Mouse (Mus musculus) limb, embryonic 15.5 days (tissue): ENCODE data around the gene Sf3a2. TPM values are rescaled to one million over a fixed set of nuclear protein-coding genes. Genes with fewer than 3 reads are reported as not detected.

ENCODE experiments used
- ATAC-seq: fragments of 200-750 bp; cut with Nextera tagmentation; 2 replicates; pipeline ENCODE4 v1.8.0; 2017; ENCODE audit warnings: low read depth, moderate TSS enrichment; ENCODE audit not compliant: insufficient number of reproducible peaks, low FRiP score, low TSS enrichment
- H3K27ac ChIP-seq: fragments of 300-500 bp; sonication (generic); 2 replicates; pipeline ENCODE4 v1.5.1; 2015; ENCODE audit warnings: moderate library complexity, mild to moderate bottlenecking, inconsistent platforms
- H3K27me3 ChIP-seq: fragments of 300-500 bp; sonication (generic); 2 replicates; pipeline ENCODE4 v1.6.1; 2015; ENCODE audit warnings: inconsistent platforms
- H3K36me3 ChIP-seq: fragments of 300-500 bp; sonication (generic); 2 replicates; pipeline ENCODE4 v1.6.1; 2015; ENCODE audit warnings: inconsistent platforms
- H3K4me1 ChIP-seq: fragments of 300-500 bp; sonication (generic); 2 replicates; pipeline ENCODE4 v1.6.1; 2015; ENCODE audit warnings: inconsistent platforms
- H3K4me2 ChIP-seq: fragments of 300-500 bp; sonication (generic); 2 replicates; pipeline ENCODE4 v1.6.1; 2015; ENCODE audit warnings: mild to moderate bottlenecking, inconsistent platforms
- H3K4me3 ChIP-seq: fragments of 300-500 bp; sonication (generic); 2 replicates; pipeline ENCODE4 v1.5.1; 2015; ENCODE audit warnings: mild to moderate bottlenecking, inconsistent platforms
- H3K9ac ChIP-seq: fragments of 300-500 bp; sonication (generic); 2 replicates; pipeline ENCODE4 v1.6.1; 2015; ENCODE audit warnings: inconsistent platforms
- H3K9me3 ChIP-seq: fragments of 300-500 bp; sonication (generic); 2 replicates; pipeline ENCODE4 v1.6.1; 2016; ENCODE audit warnings: inconsistent platforms
- WGBS: fragments of 180-500 bp; shearing (Covaris S2); methylation state at CpG from one replicate; pipeline ENCODE4 v1.1.7; 2015; 5-methylcytosine and 5-hydroxymethylcytosine counted together
- microRNA counts: library from miRNA; unstranded; fragments of <30 nt; microRNA quantifications from one replicate; lab custom pipeline; 2016
- microRNA-seq: library from miRNA; unstranded; fragments of <30 nt; microRNA quantifications from one replicate; pipeline ENCODE4, GENCODE M21; 2016
- polyA plus RNA-seq: library from polyadenylated mRNA; unstranded; fragments of >200 nt; fragmentation: Nextera tagmentation; extraction: Ambion mirVana; gene quantifications from 2 replicates; pipeline ENCODE4 v1.2.1, GENCODE M21; 2015

The Sf3a2 gene
- polyA plus RNA-seq, 1 experiment from 2014 or later = 59.0 TPM

DNA sequence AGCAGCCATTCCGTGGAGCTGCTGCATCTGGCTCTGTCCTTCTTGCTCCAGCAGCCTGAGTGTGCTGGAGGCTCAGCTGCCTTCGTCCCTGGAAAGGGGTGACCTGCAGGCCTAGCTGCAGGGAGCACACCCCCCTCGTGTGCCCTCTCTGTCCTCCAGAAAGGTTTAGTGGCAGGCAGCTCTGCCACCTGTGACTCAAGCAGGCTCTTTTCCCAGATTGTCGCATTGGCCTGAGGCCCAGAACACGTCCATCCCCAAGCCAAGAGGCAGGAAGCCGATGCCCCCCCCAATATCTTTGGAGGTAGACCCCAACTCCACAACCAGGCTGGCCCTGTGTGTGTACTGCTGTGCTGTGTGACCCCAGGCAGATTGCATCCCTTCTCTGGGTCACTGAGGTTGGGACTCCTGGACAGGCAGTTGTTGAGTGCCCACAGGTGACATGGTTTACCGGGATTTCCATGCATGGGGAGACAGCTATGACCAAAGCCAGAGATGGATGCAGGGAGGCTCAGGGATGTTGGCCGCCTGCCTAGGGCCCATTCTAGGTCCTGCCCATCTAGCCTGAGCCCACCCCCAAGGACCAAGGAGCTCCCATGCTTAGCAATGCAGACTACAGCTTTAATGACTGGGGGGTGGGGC, 47.2 kb downstream of the Sf3a2 start:
- Histone ChIP-seq H3K4me3 (no peak overlapping the region), H3K27ac (no peak overlapping the region), H3K4me2 (no peak overlapping the region), H3K9ac (no peak overlapping the region), H3K27me3 (peaks cover 60% of the 10 kb centered on the region), H3K9me3 (no peaks in the 10 kb centered on the region), H3K36me3 (peaks cover 2% of the 10 kb centered on the region; the same call in 1 of the 2 replicates), H3K4me1 (peaks cover 16% of the 10 kb centered on the region)
- ATAC-seq = no peak
- 54% methylated on average over 8 of the region's 8 CpGs for WGBS

DNA sequence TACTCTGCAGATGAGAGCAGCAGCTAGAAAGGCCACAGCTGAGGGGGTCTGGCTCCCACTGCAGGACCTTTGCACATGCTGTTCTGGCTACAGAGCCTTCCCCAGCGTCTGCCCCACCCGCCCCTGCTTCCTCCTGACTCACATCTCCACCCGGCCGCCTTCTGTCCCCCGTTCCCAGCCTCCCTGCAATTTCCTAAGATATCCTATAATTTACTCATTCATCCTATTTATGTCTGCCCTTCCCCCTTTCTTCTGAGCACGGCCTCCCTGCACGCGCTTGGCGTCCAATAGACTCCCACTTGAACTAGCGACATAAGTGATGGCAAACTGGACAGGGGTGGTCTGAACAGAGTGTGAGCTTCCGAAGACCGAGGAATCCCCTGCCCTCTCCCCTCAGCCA, 47.7 kb downstream of the Sf3a2 start:
- peaks cover 16% of the 10 kb centered on the region for H3K4me1 ChIP-seq
- H3K36me3 ChIP-seq = peaks cover 7% of the 10 kb centered on the region; the same call in 1 of the 2 replicates
- H3K27me3 ChIP-seq = peaks cover 56% of the 10 kb centered on the region
- H3K27ac ChIP-seq = no peak overlapping the region
- WGBS = 82% methylated on average over 12 of the region's 12 CpGs
- no peak overlapping the region for H3K4me2 ChIP-seq
- ATAC-seq = no peak
- no peaks in the 10 kb centered on the region for H3K9me3 ChIP-seq
- H3K9ac ChIP-seq = no peak overlapping the region
- no peak overlapping the region for H3K4me3 ChIP-seq

DNA sequence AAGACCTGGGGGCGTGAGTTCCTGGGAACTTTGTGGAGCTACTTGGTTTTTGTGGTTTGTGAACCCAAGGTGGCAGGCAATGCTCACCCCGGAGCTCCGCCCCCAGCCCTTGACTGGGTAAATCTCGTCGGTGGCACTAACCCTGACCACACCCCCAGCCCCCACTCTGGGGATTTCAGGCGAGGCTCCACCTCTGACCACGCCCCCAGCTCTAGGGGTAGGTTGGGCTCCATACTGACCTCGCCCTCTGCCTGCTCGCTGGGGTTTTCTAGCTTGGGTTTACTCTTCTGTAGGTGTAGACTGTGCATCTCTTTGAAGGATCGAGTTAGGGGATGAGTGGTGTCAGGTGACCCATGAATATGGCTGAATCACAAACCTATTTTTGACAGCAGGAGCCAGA, 50.6 kb downstream of the Sf3a2 start:
- Histone ChIP-seq H3K4me1 (peaks cover 17% of the 10 kb centered on the region), H3K9me3 (no peaks in the 10 kb centered on the region), H3K27me3 (peaks cover 28% of the 10 kb centered on the region), H3K27ac (no peak overlapping the region), H3K36me3 (peaks cover 31% of the 10 kb centered on the region), H3K9ac (no peak overlapping the region), H3K4me2 (no peak overlapping the region), H3K4me3 (no peak overlapping the region)
- ATAC-seq = no peak
- 9% methylated on average over 10 of the region's 10 CpGs for WGBS

MicroRNA genes within 50 kb of the gene (microRNA counts, 519-probe panel; counts per million panel counts)
- microRNA mmu-miR-1982 (lab: Ali Mortazavi, UCI) = not detected

Small RNA genes lying within 50 kb of the gene (microRNA-seq; reads per million reads assigned to microRNA genes)
- 1.2 reads per million for gene Mir1982

Other genes starting within 250 kb of the Sf3a2 start
- 21.9 and 22.5 TPM in 2 replicates for gene Rexo1, start 236.6 kb upstream of the Sf3a2 start, polyA plus RNA-seq
- 7.9 and 9.9 TPM in 2 replicates for gene Klf16, start 220.9 kb upstream of the Sf3a2 start, polyA plus RNA-seq
- 97.0 and 104 TPM in 2 replicates for gene Abhd17a, start 207.9 kb upstream of the Sf3a2 start, polyA plus RNA-seq
- 100 and 102 TPM in 2 replicates for gene Scamp4, start 195.3 kb upstream of the Sf3a2 start, polyA plus RNA-seq
- 6.4 and 8.0 TPM in 2 replicates for gene Adat3, start 195.3 kb upstream of the Sf3a2 start, polyA plus RNA-seq
- 4.9 and 5.8 TPM in 2 replicates for gene Gm49322, start 192.2 kb upstream of the Sf3a2 start, polyA plus RNA-seq
- gene Csnk1g2, start 175.4 kb upstream of the Sf3a2 start, polyA plus RNA-seq = 126 and 148 TPM in 2 replicates
- 54.7 and 68.2 TPM in 2 replicates for gene Btbd2, start 141.1 kb upstream of the Sf3a2 start, polyA plus RNA-seq
- 90.1 and 97.5 TPM in 2 replicates for gene Mknk2, start 120.1 kb upstream of the Sf3a2 start, polyA plus RNA-seq
- 55.8 and 57.7 TPM in 2 replicates for gene Mob3a, start 96.2 kb upstream of the Sf3a2 start, polyA plus RNA-seq
- 25.9 and 31.0 TPM in 2 replicates for gene Izumo4, start 96.0 kb upstream of the Sf3a2 start, polyA plus RNA-seq
- gene Ap3d1, start 55.9 kb upstream of the Sf3a2 start, polyA plus RNA-seq = 72.3 and 75.0 TPM in 2 replicates
- 14.2 and 15.3 TPM in 2 replicates for gene Dot1l, start 43.0 kb upstream of the Sf3a2 start, polyA plus RNA-seq
- 119 and 124 TPM in 2 replicates for gene Plekhj1, start 428 bp downstream of the Sf3a2 start, polyA plus RNA-seq
- gene Amh, start 7.0 kb downstream of the Sf3a2 start, polyA plus RNA-seq = not detected in 2 replicates
- gene Jsrp1, start 15.3 kb downstream of the Sf3a2 start, polyA plus RNA-seq = 7.5 and 26.8 TPM in 2 replicates
- gene Oaz1, start 28.5 kb downstream of the Sf3a2 start, polyA plus RNA-seq = 1,708 and 1,872 TPM in 2 replicates
- gene Lingo3, start 45.8 kb downstream of the Sf3a2 start, polyA plus RNA-seq = 0.86 and 0.92 TPM in 2 replicates
- 231 and 258 TPM in 2 replicates for gene Lsm7, start 57.0 kb downstream of the Sf3a2 start, polyA plus RNA-seq
- 44.5 and 47.4 TPM in 2 replicates for gene Sppl2b, start 57.1 kb downstream of the Sf3a2 start, polyA plus RNA-seq
- gene Tmprss9, start 73.7 kb downstream of the Sf3a2 start, polyA plus RNA-seq = 0.05 TPM in 1 of 2 replicates, not detected in the other
- 312 and 329 TPM in 2 replicates for gene Timm13, start 102.8 kb downstream of the Sf3a2 start, polyA plus RNA-seq
- 51.6 and 58.2 TPM in 2 replicates for gene Lmnb2, start 120.0 kb downstream of the Sf3a2 start, polyA plus RNA-seq
- 44.4 and 44.7 TPM in 2 replicates for gene Gadd45b, start 131.9 kb downstream of the Sf3a2 start, polyA plus RNA-seq
- gene Gng7, start 216.7 kb downstream of the Sf3a2 start, polyA plus RNA-seq = 7.7 and 8.7 TPM in 2 replicates
- 0.05 and 0.29 TPM in 2 replicates for gene Diras1, start 227.5 kb downstream of the Sf3a2 start, polyA plus RNA-seq
- gene Slc39a3, start 239.2 kb downstream of the Sf3a2 start, polyA plus RNA-seq = 21.3 and 21.8 TPM in 2 replicates